Mouse (Mus musculus) hindbrain, embryonic 12.5 days (tissue): Measurements from ENCODE around the gene Brca1. TPM values are rescaled to one million over a fixed set of nuclear protein-coding genes. Genes with fewer than 3 reads are reported as not detected.
"Not testable (repeated sequence)": the region's sequence is repeated elsewhere in the genome, so short reads cannot be mapped to it uniquely, and the experiment has no call there.

ENCODE experiments used
- ATAC-seq: fragments of 200-750 bp; cut with Nextera tagmentation; 2 replicates; pipeline ENCODE4 v1.8.0; 2017; ENCODE audit warnings: moderate TSS enrichment; ENCODE audit not compliant: low FRiP score
- H3K27ac ChIP-seq: fragments of 300-500 bp; sonication (generic); 2 replicates; pipeline ENCODE4 v1.5.1; 2016; ENCODE audit warnings: mild to moderate bottlenecking
- H3K27me3 ChIP-seq: fragments of 300-500 bp; sonication (generic); 2 replicates; pipeline ENCODE4 v1.6.1; 2016; ENCODE audit warnings: mild to moderate bottlenecking
- H3K36me3 ChIP-seq: fragments of 300-500 bp; sonication (generic); 2 replicates; pipeline ENCODE4 v1.6.1; 2016; ENCODE audit warnings: mild to moderate bottlenecking
- H3K4me1 ChIP-seq: fragments of 300-500 bp; sonication (generic); 2 replicates; pipeline ENCODE4 v1.6.1; 2016
- H3K4me2 ChIP-seq: fragments of 300-500 bp; sonication (generic); replicated peaks from 2 replicates; pipeline ENCODE4 v1.6.1; 2016; ENCODE audit warnings: mild to moderate bottlenecking
- H3K4me3 ChIP-seq: fragments of 300-500 bp; sonication (generic); 2 replicates; pipeline ENCODE4 v1.5.1; 2016; ENCODE audit warnings: mild to moderate bottlenecking
- H3K9ac ChIP-seq: fragments of 300-500 bp; sonication (generic); 2 replicates; pipeline ENCODE4 v1.6.1; 2016; ENCODE audit warnings: mild to moderate bottlenecking, moderate library complexity
- H3K9me3 ChIP-seq: fragments of 300-500 bp; sonication (generic); replicated peaks from 2 replicates; pipeline ENCODE4 v1.6.1; 2016; ENCODE audit warnings: mild to moderate bottlenecking
- WGBS: fragments of 180-500 bp; shearing (Covaris S2); methylation state at CpG from one replicate; pipeline ENCODE4 v1.1.7; 2016; 5-methylcytosine and 5-hydroxymethylcytosine counted together
- polyA plus RNA-seq: library from polyadenylated mRNA; unstranded; fragments of >200 nt; fragmentation: Nextera tagmentation; extraction: Ambion mirVana; gene quantifications from 2 replicates; pipeline ENCODE4 v1.2.1, GENCODE M21; 2016

Gene Brca1
- 11.2 and 12.1 TPM in 2 replicates for polyA plus RNA-seq

DNA sequence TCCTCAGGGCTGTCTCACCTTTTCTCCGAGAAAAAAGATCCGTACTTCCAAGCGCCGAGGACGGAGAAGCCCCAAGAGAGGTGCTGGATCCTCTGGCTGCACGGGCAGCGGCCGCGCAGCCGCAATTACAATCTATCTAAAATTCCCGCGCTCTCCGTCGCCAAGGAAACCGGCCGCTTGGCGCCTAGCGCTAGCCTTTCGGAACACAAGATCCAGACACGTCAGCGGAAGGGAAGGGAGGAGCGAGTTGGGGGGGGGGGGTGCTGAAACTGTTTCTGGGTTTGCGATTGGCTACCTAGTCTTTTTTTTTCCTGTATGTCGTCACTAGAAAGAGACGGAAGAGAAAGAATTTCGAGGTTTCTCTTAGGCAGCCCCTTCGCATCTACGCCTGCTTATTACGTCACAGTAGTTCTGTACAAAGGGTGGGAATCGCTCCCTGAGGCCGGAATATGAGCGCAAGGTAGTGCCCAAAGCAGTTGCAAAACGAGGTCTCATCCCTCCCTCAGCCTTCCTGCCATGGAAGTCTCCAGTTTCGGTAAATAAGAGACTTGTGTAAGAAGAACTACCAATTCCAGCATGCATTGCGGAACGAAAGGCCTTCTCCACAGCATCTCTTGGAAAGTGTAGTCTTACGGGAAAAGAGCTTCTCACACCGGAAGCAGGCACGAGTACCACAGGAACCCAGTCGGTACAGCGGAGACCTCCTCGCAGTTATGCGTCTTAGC is at the start of gene Brca1, which contains the start of gene Nbr1:
TSS of gene Brca1 (minus strand) at position 205 of the 725 bp plus-strand sequence.
TSS of gene Nbr1 (plus strand) at position 399 of the 725 bp plus-strand sequence.
- Histone ChIP-seq H3K9ac (peak within 1 kb of the TSS; percentile 82), H3K4me2 (peak within 1 kb of the TSS; percentile 77), H3K9me3 (no peaks in the 10 kb centered on the region), H3K27ac (peak within 1 kb of the TSS; percentile 93), H3K4me1 (peaks cover 22% of the 10 kb centered on the region), H3K27me3 (no peaks in the 10 kb centered on the region), H3K36me3 (0 out of 2 replicates have a peak, but pooled peaks cover 3% of the 10 kb centered on the region), H3K4me3 (peak within 1 kb of the TSS; percentile 56)
- under 1% methylated on average over 43 of the region's 43 CpGs for WGBS
- peak; percentile 85 for ATAC-seq

DNA sequence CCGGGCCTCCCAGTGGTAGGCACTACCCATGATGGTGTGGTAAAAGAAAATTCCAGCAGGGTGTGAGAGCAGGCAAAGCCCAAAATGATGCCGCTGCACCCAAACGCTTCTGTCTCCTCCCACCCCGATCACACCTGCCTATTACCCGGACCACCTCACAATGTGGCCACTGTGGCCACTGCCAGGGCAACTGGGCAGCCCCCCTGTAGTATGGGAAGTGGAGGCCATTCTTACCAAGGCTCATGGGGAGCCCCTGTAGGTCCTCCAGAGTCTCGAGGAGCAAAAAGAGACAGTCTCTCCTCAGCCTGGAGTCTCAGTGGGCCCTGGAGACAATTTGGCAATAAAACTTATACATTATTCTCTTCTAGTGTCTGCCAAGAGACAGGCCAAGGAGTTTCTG is 47.4 kb upstream of the Brca1 start, which contains the start of gene Gm11634:
TSS of gene Gm11634 (minus strand) at position 101 of the 400 bp plus-strand sequence.
- 82% methylated on average over 6 of the region's 6 CpGs for WGBS
- no peak within 1 kb of the TSS for H3K4me3 ChIP-seq
- no peak within 1 kb of the TSS for H3K9ac ChIP-seq
- no peak within 1 kb of the TSS for H3K27ac ChIP-seq
- no peak within 1 kb of the TSS for H3K4me2 ChIP-seq
- no peaks in the 10 kb centered on the region for H3K9me3 ChIP-seq
- no peaks in the 10 kb centered on the region for H3K4me1 ChIP-seq
- no peaks in the 10 kb centered on the region for H3K36me3 ChIP-seq
- ATAC-seq = no peak
- no peaks in the 10 kb centered on the region for H3K27me3 ChIP-seq

DNA sequence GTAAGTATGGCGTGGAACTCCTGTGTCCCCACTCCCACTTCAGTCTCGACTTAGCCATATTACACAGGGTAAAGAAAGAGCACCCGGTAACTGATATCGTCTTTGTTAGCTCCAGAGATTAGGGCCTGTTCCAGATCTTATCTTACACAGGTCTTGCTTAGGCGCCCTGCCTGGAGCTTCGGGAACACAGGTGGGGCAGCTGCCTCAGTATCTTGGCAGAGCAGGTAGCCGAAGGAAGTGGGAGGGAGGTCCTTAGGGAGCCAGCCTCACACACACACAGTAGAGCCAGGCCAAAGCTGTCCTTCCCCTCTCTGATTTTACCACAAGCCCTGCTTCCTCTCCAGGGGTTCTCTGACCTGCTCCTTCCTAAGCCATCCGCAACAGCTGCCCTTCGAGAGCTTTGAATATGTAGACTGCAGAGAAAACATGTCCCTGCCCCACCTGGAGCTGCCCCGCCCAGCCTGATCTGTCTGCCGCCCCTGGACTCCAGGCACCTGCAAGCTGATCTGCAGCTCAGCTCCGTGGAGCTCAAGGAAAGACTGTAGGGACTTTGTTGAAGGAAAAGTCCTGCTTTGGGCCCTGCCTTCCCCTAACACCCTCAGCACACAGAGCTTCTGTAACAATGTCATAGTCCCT is 38.4 kb upstream of the Brca1 start:
- Histone ChIP-seq H3K4me3 (no peak overlapping the region), H3K27me3 (no peaks in the 10 kb centered on the region), H3K9me3 (no peaks in the 10 kb centered on the region), H3K36me3 (0 out of 2 replicates have a peak, but pooled peaks cover 5% of the 10 kb centered on the region), H3K27ac (no peak overlapping the region), H3K4me1 (no peaks in the 10 kb centered on the region), H3K9ac (no peak overlapping the region), H3K4me2 (no peak overlapping the region)
- no peak for ATAC-seq
- WGBS = 74% methylated on average over 12 of the region's 12 CpGs

DNA sequence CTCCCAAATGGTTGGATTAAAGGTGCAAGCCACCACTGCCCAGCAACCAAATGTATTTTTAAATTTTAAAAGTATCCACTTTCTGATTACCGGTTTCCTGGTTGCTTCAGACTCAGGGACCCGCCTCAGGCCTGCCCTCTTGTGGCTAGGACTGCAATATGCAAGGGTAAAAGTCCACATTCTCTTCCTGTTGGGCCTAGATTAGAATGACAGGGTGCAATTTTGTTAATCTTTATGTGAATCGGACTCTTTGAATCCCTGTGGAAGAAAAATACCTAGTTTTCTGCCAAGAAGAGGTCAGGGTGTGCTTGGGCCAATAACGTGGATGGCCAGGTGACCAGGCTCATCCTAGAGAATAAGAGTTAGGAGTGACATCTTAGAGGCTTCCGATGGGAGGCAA is 37.7 kb upstream of the Brca1 start:
- Histone ChIP-seq H3K9ac (no peak overlapping the region), H3K4me2 (no peak overlapping the region), H3K4me3 (no peak overlapping the region), H3K27ac (no peak overlapping the region), H3K4me1 (no peaks in the 10 kb centered on the region), H3K27me3 (no peaks in the 10 kb centered on the region), H3K9me3 (no peaks in the 10 kb centered on the region), H3K36me3 (0 out of 2 replicates have a peak, but pooled peaks cover 5% of the 10 kb centered on the region)
- ATAC-seq = no peak
- 34% methylated on average over 5 of the region's 5 CpGs for WGBS

DNA sequence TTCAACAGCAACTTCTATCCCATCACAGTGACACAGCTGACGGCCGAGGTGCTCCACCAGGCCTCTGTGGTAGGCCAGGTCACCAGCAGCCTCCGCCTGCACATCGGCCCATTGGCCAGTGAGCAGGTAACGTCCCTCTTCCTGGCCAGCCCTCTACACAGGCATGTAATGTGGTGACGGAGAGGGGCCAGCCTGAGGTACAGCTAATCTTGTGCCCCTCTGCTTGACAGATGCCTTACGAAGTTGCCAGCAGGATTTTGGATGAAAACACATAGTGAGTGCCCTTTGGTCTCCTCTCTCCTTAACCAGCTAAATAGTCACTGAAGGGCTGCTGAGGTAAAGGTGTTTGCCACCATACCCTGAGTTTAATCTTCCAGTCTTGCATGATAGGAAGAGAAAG is 37.1 kb upstream of the Brca1 start:
- H3K9me3 ChIP-seq = no peaks in the 10 kb centered on the region
- whole genome bisulfite sequencing = 90% methylated on average over 7 of the region's 7 CpGs
- no peak overlapping the region for H3K4me2 ChIP-seq

DNA sequence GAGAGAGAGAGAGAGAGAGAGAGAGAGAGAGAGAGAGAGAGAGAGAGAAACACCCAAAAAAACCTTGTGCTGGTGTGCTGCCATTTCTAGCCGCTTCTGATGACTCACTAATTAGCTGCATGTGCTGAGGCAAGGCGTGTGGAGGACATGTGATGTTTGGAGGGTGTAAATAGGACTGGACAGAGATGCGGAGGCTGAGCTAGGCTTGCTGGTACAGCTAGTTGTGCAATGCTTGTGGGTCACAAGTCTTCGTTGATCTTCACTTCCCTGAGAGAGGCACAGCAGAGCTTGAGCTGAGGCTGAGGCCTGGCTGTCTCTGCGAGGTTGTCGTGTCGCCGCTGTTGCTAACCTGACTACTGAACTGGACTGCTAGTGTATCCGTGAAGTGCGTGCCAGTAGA is 35.9 kb upstream of the Brca1 start:
- Histone ChIP-seq H3K4me3 (no peak overlapping the region), H3K4me2 (no peak overlapping the region), H3K27me3 (no peaks in the 10 kb centered on the region), H3K9ac (no peak overlapping the region), H3K9me3 (no peaks in the 10 kb centered on the region), H3K36me3 (0 out of 2 replicates have a peak, but pooled peaks cover 5% of the 10 kb centered on the region), H3K27ac (no peak overlapping the region), H3K4me1 (no peaks in the 10 kb centered on the region)
- 90% methylated on average over 10 of the region's 10 CpGs for WGBS
- no peak for ATAC-seq

More for the DNA sequence above, 37.1 kb upstream of the Brca1 start:
- ATAC-seq = no peak
- Histone ChIP-seq H3K4me1 (no peaks in the 10 kb centered on the region), H3K27me3 (no peaks in the 10 kb centered on the region), H3K4me3 (no peak overlapping the region), H3K9ac (no peak overlapping the region), H3K36me3 (0 out of 2 replicates have a peak, but pooled peaks cover 5% of the 10 kb centered on the region), H3K27ac (no peak overlapping the region)

DNA sequence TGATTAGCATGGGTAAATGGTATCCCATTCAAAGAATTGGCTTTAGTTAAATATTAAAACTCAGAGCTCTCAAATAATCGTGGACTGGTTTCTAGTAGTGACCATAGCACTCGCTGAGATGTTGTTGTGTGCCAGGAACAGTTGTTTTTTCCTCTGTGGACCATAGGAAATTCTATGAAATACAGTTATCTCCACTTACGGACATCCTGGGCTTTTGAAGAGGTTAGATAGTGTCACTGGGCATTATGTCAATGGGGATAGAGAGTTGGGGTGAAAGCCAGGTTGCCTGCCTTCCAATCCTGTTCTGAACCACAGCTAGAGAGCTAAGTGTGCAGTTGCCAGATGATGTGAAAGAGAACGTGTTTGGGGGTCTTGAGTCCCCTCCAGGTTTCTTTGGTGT is 34.0 kb upstream of the Brca1 start:
- WGBS = 79% methylated on average over 4 of the region's 4 CpGs
- ATAC-seq = no peak
- H3K27ac ChIP-seq = no peak overlapping the region

DNA sequence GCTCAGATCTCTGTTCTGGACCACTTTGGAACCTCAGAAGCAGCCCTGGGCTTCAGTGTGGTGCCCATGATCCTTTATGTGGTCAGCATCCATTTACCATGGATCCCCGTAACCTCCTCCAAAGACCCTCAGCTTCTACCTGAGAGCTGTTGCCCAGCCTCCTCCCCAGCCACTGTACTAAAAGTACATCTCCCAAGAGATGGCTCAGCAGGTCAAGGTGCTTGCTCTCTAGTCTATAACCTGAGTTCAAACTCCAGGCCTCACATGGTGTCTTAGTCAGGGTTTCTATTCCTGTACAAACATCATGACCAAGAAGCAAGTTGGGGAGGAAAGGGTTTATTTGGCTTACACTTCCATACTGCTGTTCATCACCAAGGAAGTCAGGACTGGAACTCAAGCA is 33.3 kb upstream of the Brca1 start:
- H3K4me3 ChIP-seq, H3K9me3 ChIP-seq, H3K9ac ChIP-seq, ATAC-seq, H3K27ac ChIP-seq, H3K4me1 ChIP-seq, H3K4me2 ChIP-seq, H3K27me3 ChIP-seq: not testable (repeated sequence)
- H3K36me3 ChIP-seq = peaks cover 14% of the 10 kb centered on the region
- 100% methylated on average over 1 of the region's 1 CpGs for WGBS

More for the DNA sequence above, 34.0 kb upstream of the Brca1 start:
- Histone ChIP-seq H3K4me3 (no peak overlapping the region), H3K4me1 (peaks cover 8% of the 10 kb centered on the region), H3K27me3 (no peaks in the 10 kb centered on the region), H3K9me3 (no peaks in the 10 kb centered on the region), H3K9ac (no peak overlapping the region), H3K36me3 (peaks cover 6% of the 10 kb centered on the region), H3K4me2 (no peak overlapping the region)

DNA sequence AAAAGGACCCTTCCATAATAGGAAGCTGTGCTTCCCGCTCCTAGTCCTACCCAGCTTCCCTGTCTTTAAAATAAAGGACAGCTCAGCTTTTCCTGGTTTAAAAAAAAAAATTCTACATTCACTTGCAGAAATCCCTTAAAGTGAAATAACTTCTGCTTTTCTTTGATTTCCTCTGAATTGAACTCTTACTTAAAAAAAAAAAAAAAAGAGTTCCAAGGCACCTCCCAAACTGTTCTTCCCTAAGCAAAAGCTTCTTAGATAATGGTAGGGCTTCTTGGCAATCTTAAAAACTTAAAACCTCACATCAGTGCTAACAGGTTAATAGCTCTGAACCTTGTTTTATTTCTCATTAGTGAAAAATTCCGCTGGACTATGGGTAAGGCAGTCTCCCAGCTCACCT is 31.4 kb upstream of the Brca1 start:
- Histone ChIP-seq H3K4me2 (no peak overlapping the region), H3K27ac (no peak overlapping the region), H3K4me1 (peaks cover 8% of the 10 kb centered on the region), H3K4me3 (no peak overlapping the region), H3K9me3 (no peaks in the 10 kb centered on the region), H3K9ac (no peak overlapping the region), H3K36me3 (peaks cover 29% of the 10 kb centered on the region), H3K27me3 (no peaks in the 10 kb centered on the region)
- 91% methylated on average over 2 of the region's 2 CpGs for WGBS
- ATAC-seq = no peak

DNA sequence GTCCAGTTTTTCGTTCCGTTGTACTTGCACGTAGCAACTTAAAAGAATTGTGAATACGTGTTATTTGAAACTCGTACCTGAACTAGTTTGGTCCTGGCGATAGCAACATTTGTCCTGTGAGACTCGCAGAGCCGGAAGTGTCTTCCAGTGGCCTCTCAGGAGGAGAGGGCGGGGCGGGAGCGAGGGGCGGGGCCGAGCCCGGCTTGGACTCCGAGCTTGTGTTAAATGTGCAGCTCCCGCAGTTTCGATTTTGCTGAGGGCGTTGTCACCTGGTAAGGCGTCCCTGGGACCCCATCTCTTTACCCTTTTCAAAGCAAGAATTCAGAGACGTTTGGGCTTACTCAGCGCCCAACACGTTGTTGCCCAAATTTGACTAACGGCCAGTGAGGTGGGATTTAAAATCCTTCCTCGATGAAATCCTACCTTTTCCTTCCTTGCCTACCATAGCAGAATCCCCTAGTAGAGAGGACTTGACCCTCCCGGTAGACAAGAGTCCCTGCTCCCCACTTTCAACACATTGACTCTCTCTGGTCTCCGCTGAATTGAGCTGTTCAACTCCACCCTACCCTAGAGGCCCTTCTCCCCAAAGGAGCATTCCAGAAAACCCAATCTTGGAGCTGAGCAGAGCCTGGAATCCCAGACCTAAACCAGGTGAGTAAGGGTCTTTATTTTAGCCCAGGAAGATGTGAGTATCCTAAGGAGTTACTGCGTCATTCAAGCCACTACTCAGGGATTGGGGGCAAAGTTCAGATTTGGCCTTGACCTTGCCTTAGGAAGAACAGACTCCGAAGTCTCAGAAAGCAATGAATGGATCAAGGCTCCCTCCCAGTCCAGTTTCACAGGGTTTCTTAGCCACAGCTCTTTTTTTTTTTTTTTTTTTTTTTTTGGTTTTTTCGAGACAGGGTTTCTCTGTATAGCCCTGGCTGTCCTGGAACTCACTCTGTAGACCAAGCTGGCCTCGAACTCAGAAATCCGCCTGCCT is 30.6 kb upstream of the Brca1 start, which contains the start of gene Tmem106a:
TSS of gene Tmem106a (plus strand) at position 189 of the 982 bp plus-strand sequence.
- no peak for ATAC-seq
- Histone ChIP-seq H3K36me3 (peaks cover 38% of the 10 kb centered on the region), H3K4me3 (peak within 1 kb of the TSS; percentile 26), H3K9me3 (no peaks in the 10 kb centered on the region), H3K9ac (peak within 1 kb of the TSS; percentile 37; the same call in 1 of the 2 replicates), H3K4me2 (peak within 1 kb of the TSS; percentile 50), H3K4me1 (peaks cover 8% of the 10 kb centered on the region), H3K27me3 (no peaks in the 10 kb centered on the region), H3K27ac (no peak within 1 kb of the TSS)
- WGBS = 21% methylated on average over 30 of the region's 31 CpGs

DNA sequence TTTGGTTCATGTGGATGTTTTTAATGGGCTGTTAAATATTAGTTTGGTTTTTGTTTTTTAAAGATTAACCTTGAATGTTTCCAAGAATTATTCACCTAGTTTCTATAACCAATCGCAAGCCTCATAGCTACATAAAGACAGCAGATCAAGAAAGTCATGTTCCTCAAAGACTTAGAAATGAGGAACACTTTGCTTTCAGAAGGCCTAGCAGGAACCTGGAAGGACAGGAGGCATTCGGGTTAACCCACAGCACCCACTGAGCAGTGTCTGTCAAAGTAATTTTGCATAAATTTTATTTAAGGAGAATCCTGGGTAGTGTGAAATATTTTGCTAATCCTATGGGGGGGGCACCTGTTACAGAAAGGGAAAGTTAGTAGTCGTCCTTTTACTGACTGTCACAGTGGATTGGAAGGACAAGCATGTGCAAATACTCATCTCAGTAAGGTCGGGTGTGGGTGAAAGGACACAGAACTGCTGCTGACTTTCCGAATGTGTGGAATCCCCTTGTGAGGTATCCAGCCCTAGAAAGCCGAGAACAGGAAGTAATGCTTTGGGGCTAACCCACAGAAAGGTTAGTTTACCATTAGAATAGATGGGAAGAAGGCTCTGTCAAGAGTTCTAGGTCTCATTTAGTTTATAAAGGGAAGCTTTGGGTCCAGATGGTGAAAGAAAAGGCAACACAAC is 29.5 kb upstream of the Brca1 start:
- H3K36me3 ChIP-seq = peaks cover 45% of the 10 kb centered on the region
- ATAC-seq = no peak
- WGBS = 76% methylated on average over 6 of the region's 6 CpGs

More for the DNA sequence above, 29.5 kb upstream of the Brca1 start:
- Histone ChIP-seq H3K4me3 (no peak overlapping the region), H3K9me3 (no peaks in the 10 kb centered on the region), H3K27me3 (no peaks in the 10 kb centered on the region), H3K4me1 (peaks cover 8% of the 10 kb centered on the region), H3K27ac (no peak overlapping the region), H3K9ac (no peak overlapping the region), H3K4me2 (no peak overlapping the region; the same call in 1 of the 2 replicates)
